Mouse (Mus musculus) layer of hippocampus, adult 8-10 months (tissue): ENCODE measurements around the gene Nedd8. TPM values are rescaled to one million over a fixed set of nuclear protein-coding genes. Genes with fewer than 3 reads are reported as not detected.

Experiments
- DNase-seq, 2 experiments: peaks; one replicate each; pipeline ENCODE4 v3.0.0; 2022; ENCODE audit warnings: low spot score in 2 of 2
- total RNA-seq, 4 experiments: library from RNA; stranded (reverse); gene quantifications; 2 replicates each; pipeline ENCODE4 v1.2.4; 2022

The Nedd8 gene
- total RNA-seq, 4 experiments from 2014 or later, result 290 to 309 (median 300) TPM

DNA sequence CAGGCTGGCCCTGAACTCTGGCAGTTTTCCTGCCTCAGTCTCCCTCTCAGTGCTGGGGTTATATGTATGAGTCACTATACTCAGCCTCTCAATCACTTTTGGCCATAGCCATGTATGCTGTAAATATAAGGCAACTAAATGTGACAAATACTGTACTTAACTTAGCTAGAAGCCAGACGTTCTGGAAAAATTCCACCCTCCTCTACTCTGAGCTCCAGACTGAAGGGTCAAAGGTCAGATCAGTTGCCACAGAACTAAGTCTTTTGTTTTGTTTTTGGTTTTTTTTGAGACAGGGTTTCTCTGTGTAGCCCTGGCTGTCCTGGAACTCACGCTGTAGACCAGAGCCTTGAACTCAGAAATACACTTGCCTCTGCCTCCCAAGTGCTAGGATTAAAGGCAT lies 56.0 kb downstream of the Nedd8 start:
- DNase-seq, result no peak

DNA sequence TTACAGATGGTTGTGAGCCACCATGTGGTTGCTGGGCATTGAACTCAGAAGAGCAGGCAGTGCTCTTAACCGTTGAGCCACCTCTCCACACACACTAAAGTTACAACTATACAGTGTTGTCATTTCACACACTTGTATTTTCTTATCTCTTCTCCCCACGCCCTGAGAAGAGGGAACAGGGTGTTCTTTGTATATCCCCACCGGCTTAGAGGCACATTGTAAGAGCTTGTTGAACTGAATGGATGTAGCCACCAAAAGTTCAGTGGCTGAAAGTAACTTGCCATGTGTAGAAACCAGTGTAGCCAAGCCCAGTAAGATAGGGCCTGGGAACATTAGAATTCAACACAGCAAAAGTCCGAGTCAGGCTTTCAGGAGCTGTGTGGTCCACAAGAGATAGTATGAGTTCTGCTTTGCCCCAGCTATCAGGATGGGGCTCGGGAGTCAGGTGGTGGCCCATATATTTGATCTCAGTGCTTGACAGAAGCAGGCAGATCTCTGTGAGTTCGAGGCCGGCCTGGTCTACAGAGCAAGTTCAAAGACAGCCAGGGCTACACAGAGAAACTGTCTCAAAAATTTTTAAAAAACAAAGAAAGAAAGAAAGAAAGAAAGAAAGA lies 57.3 kb downstream of the Nedd8 start:
- no peak for DNase-seq

DNA sequence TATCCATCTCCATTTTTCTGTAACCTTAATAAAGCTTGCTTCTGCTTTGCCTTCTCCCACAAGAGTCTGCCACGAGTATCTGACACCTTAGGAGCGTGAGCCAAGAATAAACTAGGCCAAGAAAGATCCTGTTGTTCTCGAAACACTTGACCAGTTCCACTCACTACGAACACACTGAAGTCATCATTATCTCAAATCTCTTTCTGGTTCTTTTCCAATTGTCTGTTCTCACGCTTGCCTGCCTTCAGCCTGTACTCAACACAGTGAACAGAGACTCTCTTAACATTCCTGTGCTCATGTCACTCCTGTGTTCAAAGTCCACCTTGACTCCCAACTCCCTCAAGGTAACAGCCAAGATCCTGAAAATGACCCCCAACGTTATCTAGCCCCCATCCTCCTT lies 58.6 kb downstream of the Nedd8 start:
- DNase-seq, result no peak

Other genes with a start within 250 kb of the Nedd8 start
- 10 to 100 TPM; 20.2 to 27.2 (median 23.1) TPM for gene Dhrs4, start 193.4 kb downstream of the Nedd8 start, total RNA-seq
- 10 to 100 TPM; 56.8 to 82.2 (median 62.5) TPM for gene Carmil3, start 181.5 kb downstream of the Nedd8 start, total RNA-seq
- 100 to 1,000 TPM; 607 to 653 (median 629) TPM for gene Cpne6, start 161.7 kb downstream of the Nedd8 start, total RNA-seq
- 1 to 10 TPM; 1.5 to 3.6 (median 2.1) TPM for gene Nrl, start 147.1 kb downstream of the Nedd8 start, total RNA-seq
- gene Pck2, start 131.9 kb downstream of the Nedd8 start, total RNA-seq, result 10 to 100 TPM; 43.4 to 61.5 (median 50.3) TPM
- 10 to 100 TPM; 74.0 to 93.1 (median 82.3) TPM for gene Dcaf11, start 112.1 kb downstream of the Nedd8 start, total RNA-seq
- 1 to 10 TPM in 2 of 4 experiments, under 1 TPM in 1, not detected in 1; 0.94 to 2.0 (median 1.4) TPM for gene A730061H03Rik, start 111.7 kb downstream of the Nedd8 start, total RNA-seq
- not detected for gene Fitm1, start 96.5 kb downstream of the Nedd8 start, total RNA-seq
- gene Psme1, start 94.0 kb downstream of the Nedd8 start, total RNA-seq, result 10 to 100 TPM; 57.9 to 75.0 (median 67.3) TPM
- 10 to 100 TPM; 48.3 to 57.7 (median 53.8) TPM for gene Emc9, start 86.8 kb downstream of the Nedd8 start, total RNA-seq
- gene Psme2, start 81.0 kb downstream of the Nedd8 start, total RNA-seq, result 10 to 100 TPM; 57.2 to 74.4 (median 69.8) TPM
- gene Rnf31, start 80.4 kb downstream of the Nedd8 start, total RNA-seq, result 10 to 100 TPM; 36.5 to 56.0 (median 45.5) TPM
- gene Irf9, start 68.6 kb downstream of the Nedd8 start, total RNA-seq, result 10 to 100 TPM; 15.4 to 19.1 (median 17.9) TPM
- gene Rec8, start 54.1 kb downstream of the Nedd8 start, total RNA-seq, result 1 to 10 TPM; 1.1 to 2.8 (median 1.4) TPM
- 100 to 1,000 TPM; 121 to 153 (median 140) TPM for gene Ipo4, start 36.2 kb downstream of the Nedd8 start, total RNA-seq
- 1 to 10 TPM; 4.2 to 7.5 (median 5.5) TPM for gene Gm49378, start 34.2 kb downstream of the Nedd8 start, total RNA-seq
- gene Tm9sf1, start 28.3 kb downstream of the Nedd8 start, total RNA-seq, result 10 to 100 TPM; 40.6 to 49.6 (median 44.7) TPM
- gene Tssk4, start 21.9 kb downstream of the Nedd8 start, total RNA-seq, result 1 to 10 TPM; 1.2 to 1.9 (median 1.7) TPM
- gene Mdp1, start 11.6 kb downstream of the Nedd8 start, total RNA-seq, result 10 to 100 TPM; 47.1 to 51.1 (median 49.6) TPM
- 10 to 100 TPM; 25.2 to 31.1 (median 28.6) TPM for gene Gmpr2, start 183 bp downstream of the Nedd8 start, total RNA-seq
- 10 to 100 TPM; 12.2 to 20.8 (median 16.0) TPM for gene Tinf2, start 9.7 kb upstream of the Nedd8 start, total RNA-seq
- gene Tgm1, start 41.8 kb upstream of the Nedd8 start, total RNA-seq, result 1 to 10 TPM in 2 of 4 experiments, not detected in 2; 5.4 to 8.2 TPM
- gene Rabggta, start 50.1 kb upstream of the Nedd8 start, total RNA-seq, result 10 to 100 TPM; 42.8 to 53.5 (median 44.8) TPM
- gene Dhrs1, start 73.6 kb upstream of the Nedd8 start, total RNA-seq, result 100 to 1,000 TPM in 3 of 4 experiments, 10 to 100 TPM in 1; 86.6 to 148 (median 116) TPM
- gene Nop9, start 73.6 kb upstream of the Nedd8 start, total RNA-seq, result 10 to 100 TPM; 11.8 to 14.0 (median 13.1) TPM
- 1 to 10 TPM; 1.4 to 3.0 (median 1.7) TPM for gene Cideb, start 86.3 kb upstream of the Nedd8 start, total RNA-seq
- gene Ltb4r2, start 89.3 kb upstream of the Nedd8 start, total RNA-seq, result under 1 TPM in 3 of 4 experiments, not detected in 1; 0.16 to 0.23 (median 0.22) TPM
- under 1 TPM in 1 of 4 experiments, not detected in 3; 0.32 TPM for gene Ltb4r1, start 93.8 kb upstream of the Nedd8 start, total RNA-seq
- 1 to 10 TPM; 3.4 to 6.8 (median 4.8) TPM for gene Adcy4, start 112.0 kb upstream of the Nedd8 start, total RNA-seq
- gene Ripk3, start 116.7 kb upstream of the Nedd8 start, total RNA-seq, result 1 to 10 TPM in 1 of 4 experiments, under 1 TPM in 2, not detected in 1; 0.95 to 3.4 (median 0.99) TPM
- gene Nfatc4, start 151.0 kb upstream of the Nedd8 start, total RNA-seq, result 1 to 10 TPM; 1.4 to 2.0 (median 1.7) TPM
- 10 to 100 TPM in 2 of 4 experiments, 1 to 10 TPM in 2; 6.4 to 10.9 (median 9.3) TPM for gene Nynrin, start 181.9 kb upstream of the Nedd8 start, total RNA-seq
- gene Cbln3, start 212.3 kb upstream of the Nedd8 start, total RNA-seq, result under 1 TPM; 0.20 to 0.43 (median 0.33) TPM
- gene Khnyn, start 212.8 kb upstream of the Nedd8 start, total RNA-seq, result 10 to 100 TPM; 13.4 to 14.0 (median 13.7) TPM
- 10 to 100 TPM; 66.0 to 86.3 (median 78.8) TPM for gene Sdr39u1, start 228.2 kb upstream of the Nedd8 start, total RNA-seq